Mouse (Mus musculus) liver, postnatal 0 days (tissue): ENCODE data around the gene Kcng1.

Source experiments
- CTCF ChIP-seq: sonication (generic); IDR thresholded peaks from 2 replicates; pipeline ENCODE4 v1.5.1; 2016; ENCODE audit warnings: antibody characterized with exemption, low read depth
- EP300 ChIP-seq: IDR thresholded peaks from 2 replicates; pipeline ENCODE4 v1.6.1; 2016; ENCODE audit warnings: antibody characterized with exemption, low read depth, mild to moderate bottlenecking

DNA sequence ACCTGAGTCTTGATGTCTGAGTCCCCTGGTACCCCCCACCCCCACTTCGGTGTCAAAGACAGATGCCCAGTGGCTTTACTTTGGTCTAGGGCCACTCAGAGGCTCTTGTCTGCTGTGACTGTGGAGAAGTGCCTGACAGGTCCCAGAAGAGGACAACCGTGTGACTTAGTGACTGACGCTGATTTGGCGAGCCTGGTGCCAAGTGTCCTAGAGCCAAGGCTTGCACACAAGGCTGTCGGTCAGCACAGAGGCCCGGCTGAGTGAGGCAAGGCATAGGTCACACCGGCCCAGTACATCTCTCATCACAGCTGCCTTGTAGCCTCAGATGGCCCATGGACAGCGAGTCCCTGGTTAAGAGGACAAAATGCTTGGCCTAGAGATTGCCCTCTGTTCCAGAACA, 22.5 kb downstream of the Kcng1 start:
- TF ChIP-seq EP300 (no peak), CTCF (no peak)
